Mouse (Mus musculus) gastrocnemius, postnatal 4 days (tissue): ENCODE measurements around the gene Kif18b. TPM values are rescaled to one million over a fixed set of nuclear protein-coding genes. Genes with fewer than 3 reads are reported as not detected.
A peak's percentile ranks its signal among the peaks of the same experiment; 100 is the strongest.

Source experiments
- DNase-seq, 2 experiments: peaks; one replicate each; pipeline ENCODE4 v3.0.0; 2021 to 2022; ENCODE audit warnings: low spot score in 2 of 2, mixed read lengths in 2 of 2
- long read RNA-seq, 2 experiments: library from polyadenylated mRNA; stranded (forward); transcript quantifications; one replicate each; pipeline ENCODE4 v2.0.0; 2021
- total RNA-seq, 2 experiments: library from RNA; stranded (reverse); gene quantifications; 2 replicates each; pipeline ENCODE4 v1.2.3; 2021

The Kif18b gene
- total RNA-seq, result 10 to 100 TPM in 1 of 2 experiments, 1 to 10 TPM in 1; 9.5 to 10.5 TPM
- long read RNA-seq, experiment 1, transcript Kif18b-201 (16 exons, 3,326 nt), result major isoform, 13 of 15 reads
- long read RNA-seq, experiment 1, partial matches to known transcripts, result 1 of 15 reads
- long read RNA-seq, experiment 1, other reads (novel, unspliced or antisense), result 1 of 15 reads
- long read RNA-seq, experiment 2, transcript Kif18b-201 (16 exons, 3,326 nt), result major isoform, 10 of 20 reads
- long read RNA-seq, experiment 2, partial matches to known transcripts, result 5 of 20 reads
- long read RNA-seq, experiment 2, other reads (novel, unspliced or antisense), result 5 of 20 reads

GRCm38 (mm10) chr11:102924557-102925350 is at the start of gene Kif18b:
Gene Kif18b (minus strand): TSS chr11:102925124.
- DNase-seq, result peak; percentile 88 to 96

GRCm38 (mm10) chr11:102972326-102972725 is 47.4 kb upstream of the Kif18b start:
- no peak for DNase-seq

- no peak for DNase-seq
Observed at GRCm38 (mm10) chr11:102971604-102972003, 46.7 kb upstream of the Kif18b start.

- no peak for DNase-seq
Observed at GRCm38 (mm10) chr11:102964547-102965091, 39.7 kb upstream of the Kif18b start.

GRCm38 (mm10) chr11:102963855-102964546 is 39.1 kb upstream of the Kif18b start:
- DNase-seq, result no peak

- DNase-seq, result no peak
Observed at GRCm38 (mm10) chr11:102963246-102963854, 38.4 kb upstream of the Kif18b start.

GRCm38 (mm10) chr11:102962861-102963245 is 37.9 kb upstream of the Kif18b start:
- DNase-seq, result no peak

- DNase-seq, result no peak
Observed at GRCm38 (mm10) chr11:102961082-102961481, 36.2 kb upstream of the Kif18b start.

GRCm38 (mm10) chr11:102958870-102959269 is 33.9 kb upstream of the Kif18b start:
- no peak for DNase-seq

- no peak for DNase-seq
Observed at GRCm38 (mm10) chr11:102958431-102958830, 33.5 kb upstream of the Kif18b start.

GRCm38 (mm10) chr11:102957692-102958091 is 32.8 kb upstream of the Kif18b start:
- DNase-seq, result no peak

GRCm38 (mm10) chr11:102956962-102957614 is 32.2 kb upstream of the Kif18b start:
- peak in 1 of 2 experiments; percentile 40 for DNase-seq

- DNase-seq, result no peak
Observed at GRCm38 (mm10) chr11:102952922-102953321, 28.0 kb upstream of the Kif18b start.

GRCm38 (mm10) chr11:102948043-102948961 is 23.4 kb upstream of the Kif18b start:
- no peak for DNase-seq

GRCm38 (mm10) chr11:102946992-102947343 is 22.0 kb upstream of the Kif18b start:
- DNase-seq, result no peak

- peak; percentile 71 to 86 for DNase-seq
Observed at GRCm38 (mm10) chr11:102946265-102946991, 21.5 kb upstream of the Kif18b start, which contains the start of gene C1ql1. Gene C1ql1 (minus strand): TSS chr11:102946688.

GRCm38 (mm10) chr11:102945306-102946264 is 20.7 kb upstream of the Kif18b start:
- DNase-seq, result no peak

- DNase-seq, result no peak
Observed at GRCm38 (mm10) chr11:102941236-102941635, 16.3 kb upstream of the Kif18b start.
